Mouse (Mus musculus) cerebellum, postnatal 25 days (tissue): ENCODE data around the gene D630045J12Rik.
A peak's percentile ranks its signal among the peaks of the same experiment; 100 is the strongest.

Experiments used
- DNase-seq, 2 experiments: peaks; one replicate each; pipeline ENCODE4 v3.0.0; 2021; ENCODE audit warnings: mixed read lengths in 2 of 2

D630045J12Rik gene

DNA sequence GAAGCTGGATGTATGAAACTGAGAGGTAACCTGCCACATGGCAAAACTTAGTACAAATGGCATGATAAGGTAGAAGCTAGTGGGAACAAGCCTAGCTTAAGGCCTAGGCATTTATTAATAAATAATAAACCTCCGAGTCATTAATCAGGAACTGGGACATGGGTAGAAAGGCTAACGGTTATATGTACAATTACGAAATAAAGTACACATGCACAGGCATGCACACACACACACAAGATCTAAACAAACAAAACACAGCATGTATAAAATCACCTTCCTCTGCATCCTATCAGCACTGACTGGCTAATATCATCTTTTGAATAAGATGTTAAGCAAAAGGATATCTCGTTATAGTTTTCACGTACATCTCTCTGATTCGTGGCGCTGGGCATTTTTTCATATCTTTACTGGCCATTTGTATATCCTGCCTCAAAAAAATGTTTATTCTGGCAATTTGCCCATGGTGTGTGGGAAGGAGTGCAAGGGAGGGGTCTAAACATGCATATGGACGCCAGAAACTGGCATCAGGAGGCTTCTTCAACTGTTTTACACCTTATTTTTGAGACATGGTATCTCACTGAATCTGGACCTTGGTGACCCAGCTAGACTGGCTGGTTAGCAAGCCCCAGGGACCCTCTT, 67.4 kb downstream of the D630045J12Rik start:
- no peak for DNase-seq

DNA sequence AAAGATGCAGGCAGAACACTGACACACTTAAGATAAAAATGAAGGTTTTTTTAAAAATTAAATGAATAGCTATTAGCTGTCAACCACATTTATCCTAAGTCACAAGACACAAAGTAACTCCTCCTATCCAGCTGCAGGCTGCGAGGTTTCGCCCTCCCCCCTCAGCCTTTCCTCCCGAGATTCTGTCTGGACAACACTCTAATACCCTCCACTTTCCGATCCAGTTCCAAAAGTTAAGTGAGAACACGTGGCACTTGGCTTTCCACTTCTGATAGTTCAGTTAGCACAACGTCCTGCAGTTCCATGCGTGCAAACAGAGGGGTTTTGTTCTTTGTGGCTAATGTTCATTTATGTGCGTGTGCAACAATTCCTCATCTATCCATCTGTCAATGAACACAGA, 69.0 kb downstream of the D630045J12Rik start:
- DNase-seq = no peak

DNA sequence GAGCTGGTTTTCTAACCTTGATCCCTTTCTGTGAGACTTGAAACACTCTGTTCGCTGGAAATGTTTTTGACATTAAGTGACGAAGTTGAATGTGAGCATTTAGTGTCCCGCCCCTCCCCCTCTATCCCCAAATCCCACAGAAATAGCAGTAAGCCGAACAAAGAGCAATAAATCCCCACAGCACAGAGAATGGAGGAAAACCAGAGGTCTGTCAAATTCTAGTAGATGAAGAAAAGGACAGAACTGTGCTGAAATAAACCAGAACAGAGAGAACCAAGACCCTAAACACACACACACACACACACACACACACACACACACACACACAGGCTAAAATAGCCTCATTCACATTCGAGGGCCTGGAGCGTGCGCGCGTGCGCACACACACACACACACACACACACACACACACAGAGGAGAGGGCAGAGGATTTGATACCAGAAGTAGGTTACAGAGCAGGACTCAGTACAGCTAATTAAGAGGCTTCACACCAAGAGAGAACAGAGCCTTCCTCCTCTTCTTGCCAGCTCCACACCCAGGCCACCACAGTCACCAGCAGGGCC, 72.0 kb downstream of the D630045J12Rik start:
- no peak for DNase-seq

DNA sequence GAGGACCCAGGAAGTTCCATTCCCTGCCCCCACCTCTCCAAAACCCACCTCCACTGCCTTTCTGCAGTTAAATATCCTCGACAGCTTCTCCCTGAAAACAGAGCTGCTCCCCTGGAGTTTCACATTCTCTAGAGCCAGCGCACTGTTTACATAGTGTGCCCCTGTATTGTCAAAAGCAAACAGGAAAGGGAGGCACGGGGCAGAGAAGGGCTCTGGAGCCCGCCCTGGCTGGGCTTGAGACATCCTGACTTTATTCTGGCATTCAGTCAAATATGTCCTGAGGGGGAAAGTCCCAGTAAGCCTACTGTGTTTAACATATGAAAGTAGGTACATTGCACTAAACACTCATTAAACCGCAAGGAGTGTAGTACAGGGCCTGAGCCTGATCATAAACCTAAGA, 73.1 kb downstream of the D630045J12Rik start:
- DNase-seq = no peak

DNA sequence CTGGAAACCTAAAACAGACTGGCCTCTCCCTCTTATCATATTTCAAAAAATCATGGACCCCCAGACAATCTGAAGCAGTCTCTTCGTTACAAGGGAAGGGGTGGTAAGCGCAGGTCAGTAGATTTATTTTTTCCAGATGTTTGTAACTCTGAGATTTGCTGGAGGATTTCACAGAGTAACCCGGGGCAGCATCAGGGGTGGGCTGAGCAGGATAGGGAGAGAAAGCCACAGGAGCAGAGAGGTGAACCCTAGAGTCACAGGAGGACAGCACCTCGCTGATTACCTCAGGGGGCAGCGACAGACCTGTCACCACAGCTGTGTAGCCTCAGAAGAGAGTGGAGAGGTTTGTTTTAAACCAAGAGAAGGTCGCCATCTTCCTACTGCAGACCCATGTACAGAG, 88.4 kb downstream of the D630045J12Rik start:
- no peak for DNase-seq

DNA sequence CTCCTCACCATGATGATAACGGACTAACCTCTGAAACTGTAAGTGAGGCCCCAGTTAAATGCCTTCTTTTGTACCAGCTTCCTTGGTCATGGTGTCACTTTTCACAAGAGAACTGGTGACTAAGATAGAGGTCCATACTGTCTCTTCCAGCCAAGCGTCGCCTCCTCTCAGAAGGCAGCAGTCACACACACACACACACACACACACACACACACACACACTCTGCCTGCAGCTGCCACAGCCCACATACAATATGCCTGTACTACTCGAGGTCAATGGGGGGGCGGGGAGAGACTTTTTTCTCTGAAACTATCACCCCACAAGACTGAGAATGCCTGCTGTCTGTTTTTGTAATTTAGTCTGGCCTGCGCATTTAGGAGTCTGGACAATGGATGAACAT, 89.1 kb downstream of the D630045J12Rik start:
- DNase-seq = no peak

DNA sequence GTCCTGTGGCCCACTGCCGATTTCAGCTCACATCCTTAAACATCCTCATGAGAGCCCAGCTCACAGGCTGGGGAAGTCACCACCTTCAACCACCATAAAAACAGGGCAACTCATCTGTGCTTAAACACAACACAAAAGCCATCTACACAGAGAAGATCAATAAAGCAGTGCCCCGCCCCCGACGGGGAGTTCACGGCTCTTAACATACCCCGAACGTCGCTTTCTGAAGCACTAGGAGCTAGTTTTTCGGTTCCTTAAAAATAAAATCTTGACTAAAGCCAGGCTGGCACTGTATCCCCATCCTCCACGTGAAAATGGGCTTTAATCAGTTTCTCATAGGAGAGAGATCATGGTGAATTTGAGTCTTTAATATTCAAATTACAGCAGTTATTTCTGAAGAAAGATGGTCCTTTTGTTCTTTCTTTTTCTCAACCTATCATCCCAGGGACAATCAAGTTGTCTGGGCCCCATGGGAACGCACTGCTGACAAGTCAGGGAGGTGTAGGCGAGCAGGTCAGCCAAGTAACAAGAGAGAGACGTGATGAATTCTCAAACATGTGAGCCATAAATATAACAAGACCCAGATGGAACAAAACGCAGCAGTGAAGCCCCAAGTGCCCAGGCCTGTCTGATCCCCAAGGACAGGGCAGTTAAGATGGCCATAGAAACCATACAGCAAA, 90.8 kb downstream of the D630045J12Rik start:
- no peak for DNase-seq

DNA sequence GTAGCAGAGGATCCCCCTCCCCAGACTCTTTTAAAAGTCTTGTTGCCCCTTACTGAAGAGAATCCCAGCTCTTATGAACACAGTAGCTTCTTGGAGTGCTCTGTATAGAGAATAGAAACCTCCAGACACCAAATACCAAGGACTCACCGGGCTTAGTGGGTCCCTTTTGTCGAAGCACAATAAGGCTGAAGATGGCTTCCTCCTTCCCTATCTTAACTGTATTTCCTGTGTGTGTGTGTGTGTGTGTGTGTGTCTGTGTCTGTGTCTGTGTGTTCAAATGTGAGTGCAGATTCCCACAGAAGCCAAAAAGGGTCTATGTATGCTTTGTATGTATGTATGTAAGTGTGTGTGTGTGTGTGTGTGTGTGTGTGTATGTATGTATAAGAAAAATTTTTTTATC, 93.3 kb downstream of the D630045J12Rik start:
- no peak for DNase-seq

DNA sequence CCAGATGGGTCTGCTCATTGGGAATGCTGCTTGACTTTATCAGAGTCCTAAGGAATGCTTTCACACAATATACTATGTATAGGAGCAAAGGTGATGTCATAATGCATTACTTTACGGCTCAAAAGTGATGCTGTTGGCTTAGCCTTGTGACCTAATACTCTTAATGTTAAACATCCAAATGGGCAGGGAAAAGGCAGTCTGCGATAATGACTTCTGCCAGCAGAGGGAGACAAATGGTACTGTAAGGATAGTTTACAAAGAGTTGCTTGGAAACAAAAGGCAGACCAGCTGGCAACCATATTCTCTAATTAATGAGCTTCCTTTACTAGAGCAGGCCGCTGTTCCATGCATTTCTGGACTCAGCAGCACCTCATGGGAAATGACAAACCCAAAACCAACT, 93.7 kb downstream of the D630045J12Rik start:
- peak; percentile 86 to 94 for DNase-seq

DNA sequence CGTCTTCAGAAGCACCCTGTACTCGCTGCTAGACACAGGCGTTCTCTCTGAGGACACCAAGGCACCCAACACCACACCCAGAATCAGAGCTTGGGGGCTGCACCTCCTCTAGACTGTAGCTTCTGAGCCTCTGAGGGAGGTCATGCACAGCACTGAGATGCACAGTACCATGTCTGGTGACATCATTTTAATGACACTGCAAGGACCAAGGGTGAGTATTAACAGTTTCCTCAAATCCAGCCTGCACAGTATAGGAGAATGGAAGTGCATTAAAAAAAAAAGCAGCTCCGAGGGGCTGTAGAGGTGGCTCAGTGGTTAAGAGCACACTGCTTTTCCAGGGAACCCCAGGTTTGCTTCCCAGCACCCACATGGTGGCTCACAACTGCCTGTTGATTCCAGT, 94.2 kb downstream of the D630045J12Rik start:
- DNase-seq = no peak

DNA sequence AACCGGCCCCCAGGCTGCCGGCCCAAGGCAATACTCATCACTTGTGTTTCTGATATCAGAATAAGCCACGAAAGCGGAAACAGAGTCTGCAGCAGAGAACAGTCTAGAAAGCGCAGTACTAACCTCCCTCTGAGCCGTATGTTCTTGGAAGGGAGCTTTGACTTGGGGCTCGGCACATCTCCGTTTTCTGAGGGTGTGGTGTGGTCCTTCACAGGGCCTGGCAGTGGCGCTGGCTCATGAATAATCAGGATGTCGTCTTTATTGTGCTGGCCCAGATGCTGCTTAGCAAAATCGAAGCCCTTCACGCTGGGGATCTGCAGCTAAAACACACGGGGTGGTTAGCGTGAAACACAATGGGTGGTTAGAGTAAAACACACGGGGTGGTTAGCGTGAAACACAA, 95.9 kb downstream of the D630045J12Rik start:
- no peak for DNase-seq

DNA sequence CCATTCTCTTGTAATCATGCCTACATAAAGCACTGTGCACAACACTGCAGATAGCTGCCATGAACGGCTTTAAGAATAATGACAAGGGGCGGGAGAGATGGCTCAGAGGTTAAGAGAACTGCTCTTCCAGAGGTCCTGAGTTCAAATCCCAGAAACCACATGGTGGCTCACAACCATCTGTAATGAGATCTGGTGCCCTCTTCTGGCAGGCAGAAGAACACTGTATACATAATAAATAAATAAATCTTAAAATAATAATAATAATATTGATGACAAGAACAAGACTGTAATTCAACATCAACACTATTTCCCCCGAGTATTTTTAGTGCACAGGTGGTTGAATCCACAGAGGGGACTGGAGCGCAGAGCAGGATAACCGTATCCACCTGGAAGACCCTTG, 97.6 kb downstream of the D630045J12Rik start:
- no peak for DNase-seq

DNA sequence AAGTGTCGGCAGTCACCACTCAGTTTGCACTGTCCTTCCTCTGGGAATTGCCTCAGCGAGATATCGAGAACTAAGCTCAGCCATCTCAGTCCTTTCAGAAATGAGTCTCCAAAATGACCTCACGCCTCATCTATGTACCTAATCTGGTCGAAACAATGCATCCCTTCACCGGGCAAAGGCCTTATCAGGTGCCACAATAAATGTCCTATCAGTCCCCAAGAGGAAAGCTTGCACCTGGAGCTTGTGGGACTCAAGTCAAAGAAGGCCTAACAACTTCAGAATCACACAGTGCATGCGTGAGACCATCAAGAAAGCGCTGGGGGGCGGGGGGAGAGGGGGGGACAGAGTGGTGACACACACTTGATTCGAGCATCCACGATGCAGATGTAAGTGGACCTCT, 101.5 kb downstream of the D630045J12Rik start:
- DNase-seq = no peak

DNA sequence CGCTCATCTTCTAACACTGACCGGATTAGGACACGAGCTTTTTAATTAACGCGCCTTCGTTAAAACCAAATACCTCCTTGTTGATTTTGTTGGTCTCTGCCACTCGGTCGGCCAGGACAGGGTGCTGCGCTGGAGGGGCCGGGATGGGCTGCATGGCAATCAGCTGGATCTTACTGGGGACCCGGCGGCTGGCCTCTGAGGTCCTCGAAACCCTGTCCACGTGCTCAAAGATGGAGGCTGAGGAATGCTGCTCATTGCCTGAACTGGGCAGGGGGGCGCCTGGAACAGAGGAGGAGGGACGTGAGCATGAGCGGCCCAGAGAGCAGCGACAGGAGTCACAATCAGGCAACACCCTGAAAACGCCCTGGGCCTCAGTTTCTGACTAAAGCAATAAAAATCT, 104.3 kb downstream of the D630045J12Rik start:
- no peak for DNase-seq

DNA sequence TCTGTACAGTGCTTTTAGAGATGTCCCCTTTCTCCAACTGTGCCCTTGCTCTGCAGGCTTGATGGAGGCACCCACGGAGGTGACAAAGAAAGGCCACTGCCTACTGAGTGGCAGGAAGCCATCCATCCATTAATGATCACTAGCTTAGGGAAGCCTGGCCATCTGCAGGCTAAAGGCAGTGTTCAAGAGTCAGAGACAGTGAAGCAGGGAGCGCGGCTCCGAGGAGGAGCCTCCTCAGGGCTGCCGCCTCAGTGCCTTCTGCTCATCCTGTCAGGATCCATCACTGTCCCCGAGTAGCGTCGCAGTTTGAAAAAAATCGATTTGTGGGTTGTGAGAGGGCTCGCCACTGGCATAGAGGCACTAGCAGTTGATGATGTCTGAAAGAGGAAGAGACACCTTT, 105.2 kb downstream of the D630045J12Rik start:
- no peak for DNase-seq

DNA sequence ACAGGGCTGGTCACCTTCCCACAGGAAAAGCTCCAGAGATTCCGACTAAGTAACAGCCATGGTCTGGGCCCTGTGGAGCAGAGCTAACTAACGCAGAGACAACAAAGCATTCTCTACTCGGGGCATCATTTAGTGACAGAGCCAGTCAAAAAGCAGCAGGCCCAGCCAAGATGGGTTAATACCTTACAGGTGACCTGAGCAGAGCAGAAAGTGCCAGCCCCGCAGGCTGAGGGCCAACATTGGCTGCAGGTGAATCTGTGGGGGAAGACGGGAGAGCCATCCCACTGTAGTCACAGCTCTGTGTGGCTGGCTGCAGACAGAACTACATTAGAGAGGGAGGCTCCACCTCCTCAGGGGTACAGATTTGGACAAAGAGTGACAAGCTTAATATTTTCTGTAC, 106.5 kb downstream of the D630045J12Rik start:
- no peak for DNase-seq

DNA sequence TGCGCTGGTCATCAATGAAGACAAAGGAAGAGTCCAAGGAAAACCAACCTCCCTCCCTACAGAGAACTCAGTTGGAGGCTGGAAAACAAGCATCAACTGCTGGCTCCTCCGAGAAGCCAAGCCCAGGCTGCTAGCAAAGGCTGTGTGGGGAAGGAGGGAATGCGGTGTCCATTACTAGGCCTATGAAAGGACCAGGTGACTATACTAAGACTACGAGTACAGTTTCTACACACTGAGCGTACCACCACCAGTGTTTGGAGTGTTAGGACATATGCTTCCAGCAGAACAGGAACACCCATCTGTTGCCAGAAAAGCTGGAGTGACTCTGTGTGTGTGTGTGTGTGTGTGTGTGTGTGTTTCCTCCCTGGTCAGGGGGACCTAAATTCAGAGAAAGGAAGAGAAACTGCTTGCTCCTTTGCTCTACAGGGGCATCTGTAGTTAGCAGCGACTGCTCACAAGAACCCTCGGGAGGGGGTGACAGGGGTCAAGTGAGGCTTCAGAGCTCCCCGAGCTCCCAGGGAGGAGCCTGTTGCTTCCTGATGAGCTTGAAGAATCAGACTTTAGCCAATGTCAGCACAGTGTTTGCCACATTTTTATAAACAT, 108.2 kb downstream of the D630045J12Rik start:
- DNase-seq = no peak

DNA sequence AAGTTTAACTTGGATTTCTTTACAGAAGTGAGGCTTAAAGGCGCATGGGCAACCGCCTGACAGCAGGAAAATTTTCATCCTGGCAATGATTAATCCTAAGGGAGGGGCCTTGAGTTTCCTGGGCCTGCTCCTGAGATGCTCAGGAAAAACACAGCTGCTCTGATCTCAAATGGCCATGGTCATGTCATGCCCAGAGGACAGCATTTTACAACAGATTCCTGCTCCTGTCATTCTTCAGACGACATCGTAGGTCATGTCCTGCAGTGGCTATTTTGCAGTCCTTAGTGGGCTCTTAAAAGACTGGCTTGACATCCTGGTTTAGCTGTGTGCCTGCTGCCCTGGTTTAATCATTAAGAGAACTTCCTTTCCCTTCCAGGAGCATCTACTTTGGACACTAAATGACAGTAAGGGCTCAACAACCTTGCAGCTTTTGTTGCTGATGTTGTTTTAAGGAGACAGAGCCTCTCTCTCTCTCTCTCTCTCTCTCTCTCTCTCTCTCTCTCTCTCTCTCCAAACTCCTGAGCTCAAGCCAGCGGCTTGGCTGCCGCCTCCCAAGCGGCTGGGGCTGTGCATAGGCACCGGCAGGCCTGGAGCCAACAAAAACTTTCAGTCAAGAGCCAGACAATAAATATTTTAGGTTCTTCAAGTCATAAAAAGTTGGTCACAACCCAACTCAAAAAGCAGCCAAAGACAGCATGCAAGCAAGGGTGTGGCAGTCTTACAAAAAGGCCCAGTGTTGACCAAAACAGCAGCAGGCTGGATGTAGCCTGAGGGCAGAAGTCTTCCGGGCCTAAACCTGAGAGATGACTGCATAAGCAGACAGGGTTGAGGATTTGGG, 109.4 kb downstream of the D630045J12Rik start:
- no peak for DNase-seq

DNA sequence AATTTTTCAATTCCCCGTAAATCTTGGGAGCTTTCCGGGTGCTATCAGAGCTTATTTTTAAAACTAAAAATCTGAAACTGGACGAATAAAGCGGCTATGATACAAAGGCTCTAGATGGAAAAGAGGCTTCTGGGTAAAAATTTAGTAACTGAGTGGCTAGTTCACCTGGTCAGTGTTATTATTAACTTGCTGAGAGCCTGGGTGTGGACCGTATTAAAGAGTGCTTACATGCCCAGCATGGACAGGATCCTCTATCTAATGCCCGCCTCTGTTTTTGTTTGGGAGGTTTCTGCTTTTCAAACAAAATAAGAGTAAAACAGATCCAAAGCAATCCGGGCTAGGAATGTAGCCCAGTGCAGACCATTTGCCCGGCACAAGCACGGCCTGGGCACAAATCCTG, 113.4 kb downstream of the D630045J12Rik start:
- DNase-seq = no peak

DNA sequence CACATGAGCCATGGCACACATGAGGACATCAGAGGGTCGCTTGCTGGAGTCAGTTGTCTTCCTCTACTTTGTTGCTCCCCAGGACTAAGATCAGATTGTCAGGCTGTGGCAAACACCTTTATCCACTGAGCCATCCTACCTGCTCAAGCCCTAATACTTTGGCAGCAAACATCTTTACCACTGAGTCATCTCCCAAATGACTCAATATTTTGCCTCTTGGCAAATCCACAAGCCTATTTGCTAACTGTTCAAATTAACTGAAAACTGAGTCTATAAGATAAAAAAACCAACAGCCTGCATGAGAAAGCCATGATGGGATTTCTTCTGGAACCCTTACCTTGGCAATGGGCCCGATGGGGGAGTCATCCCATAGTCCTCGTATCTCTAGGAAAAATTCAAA, 114.7 kb downstream of the D630045J12Rik start:
- no peak for DNase-seq

DNA sequence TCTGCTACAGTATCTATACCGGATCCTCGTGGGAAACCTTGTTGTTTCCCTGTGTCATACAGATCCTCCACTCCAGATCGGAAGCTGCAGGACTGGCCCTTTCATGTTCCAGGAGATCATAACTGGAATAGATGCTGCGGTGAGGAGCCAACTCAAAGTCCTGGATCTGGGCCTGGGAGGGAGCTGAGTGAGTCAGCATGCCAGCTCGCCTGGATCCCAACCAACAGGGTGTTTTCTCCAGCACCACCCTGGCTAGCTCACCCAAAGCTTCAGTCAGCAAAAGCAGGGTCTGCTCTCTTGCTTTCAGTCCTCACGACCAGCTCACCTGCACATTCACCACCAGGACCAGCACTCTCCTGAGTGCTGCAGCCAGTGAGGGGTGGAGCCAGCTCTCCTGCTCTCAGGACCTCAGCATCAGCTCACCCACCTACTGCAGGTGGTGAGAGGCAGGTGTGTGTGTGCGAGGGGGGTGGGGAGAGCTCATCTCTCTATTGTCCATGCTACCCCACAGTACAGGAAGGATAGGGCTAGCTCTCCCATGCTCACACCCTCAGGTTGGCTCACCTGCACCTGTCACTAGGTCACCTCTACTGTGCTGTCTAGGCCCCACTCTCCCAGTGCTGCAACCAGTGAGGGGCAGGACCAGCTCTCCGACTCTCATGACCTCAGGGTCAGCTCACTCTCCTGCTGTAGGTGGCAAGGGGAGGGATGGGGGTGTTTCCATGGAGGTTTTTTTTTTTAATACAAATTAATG, 118.8 kb downstream of the D630045J12Rik start:
- peak; percentile 75 to 82 for DNase-seq

DNA sequence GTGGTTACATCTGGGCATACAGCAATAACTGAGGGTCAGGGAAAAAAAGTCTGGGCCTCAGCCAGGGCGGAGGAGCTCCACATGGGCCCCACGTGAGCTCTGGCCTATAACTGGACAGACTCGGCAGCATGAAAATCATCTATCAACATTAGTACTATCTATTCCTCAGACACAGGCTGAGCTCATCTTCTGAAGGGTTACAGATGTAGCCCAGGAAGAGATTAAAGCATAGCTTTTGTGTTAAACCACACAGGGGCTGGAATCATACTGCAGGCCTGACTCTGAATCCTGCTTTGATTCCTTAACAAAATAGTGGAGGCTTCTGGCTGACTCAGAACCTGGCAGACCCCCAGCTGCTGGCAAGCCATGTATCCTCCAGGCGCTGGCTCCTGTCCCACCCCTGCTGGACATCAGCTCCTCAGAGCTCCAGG, 122.0 kb downstream of the D630045J12Rik start:
- DNase-seq = peak; percentile 80 to 88
